Mouse (Mus musculus) cortical plate, adult 2 months (tissue): ENCODE results near the gene Tubg2.

ENCODE experiments used
- CTCF ChIP-seq: fragments of 200-500 bp; IDR thresholded peaks from 2 replicates; pipeline ENCODE4 v1.5.1; 2011; ENCODE audit warnings: mild to moderate bottlenecking, control low read depth, low read length; ENCODE audit not compliant: insufficient read depth; ENCODE audit errors: extremely low read depth
- POLR2A ChIP-seq: fragments of 200-500 bp; IDR thresholded peaks from 2 replicates; pipeline ENCODE4 v1.6.1; 2011; ENCODE audit warnings: mild to moderate bottlenecking, low read length, control low read depth; ENCODE audit not compliant: insufficient read depth; ENCODE audit errors: extremely low read depth

GRCm38 (mm10) chr11:101115564-101115963 lies 40.1 kb upstream of the Tubg2 start:
- TF ChIP-seq CTCF (no peak), POLR2A (no peak)
